Mouse (Mus musculus) kidney, embryonic 14.5 days (tissue): ENCODE measurements at regions not wholly inside any gene's neighbourhood (a gene's known extent, or its start where the extent isn't known, plus 50 kb on each side); places are given as distances from the start of the nearest gene placed in this dataset.

Experiments
- ATAC-seq: fragments of 200-750 bp; cut with Nextera tagmentation; 2 replicates; pipeline ENCODE4 v1.8.0; 2017; ENCODE audit warnings: moderate number of reproducible peaks, mild to moderate bottlenecking, moderate TSS enrichment, moderate library complexity; ENCODE audit not compliant: low FRiP score, low TSS enrichment
- H3K27ac ChIP-seq: fragments of 300-500 bp; sonication (generic); 2 replicates; pipeline ENCODE4 v1.5.1; 2014; ENCODE audit warnings: low read depth, mild to moderate bottlenecking, low read length, moderate library complexity, mixed read lengths
- H3K27me3 ChIP-seq: fragments of 300-500 bp; sonication (generic); 2 replicates; pipeline ENCODE4 v1.6.1; 2014; ENCODE audit warnings: mild to moderate bottlenecking, low read length; ENCODE audit not compliant: control insufficient read depth, insufficient read depth
- H3K36me3 ChIP-seq: fragments of 300-500 bp; sonication (generic); 2 replicates; pipeline ENCODE4 v1.6.1; 2014; ENCODE audit warnings: low read length, mixed read lengths; ENCODE audit not compliant: control insufficient read depth, insufficient read depth
- H3K4me1 ChIP-seq: fragments of 300-500 bp; sonication (generic); 2 replicates; pipeline ENCODE4 v1.6.1; 2014; ENCODE audit warnings: low read length, mixed read lengths; ENCODE audit not compliant: control insufficient read depth, insufficient read depth
- H3K4me2 ChIP-seq: fragments of 300-500 bp; sonication (generic); replicated peaks from 2 replicates; pipeline ENCODE4 v1.6.1; 2014; ENCODE audit warnings: low read depth, mild to moderate bottlenecking, low read length
- H3K4me3 ChIP-seq: fragments of 300-500 bp; sonication (generic); 2 replicates; pipeline ENCODE4 v1.5.1; 2014; ENCODE audit warnings: mild to moderate bottlenecking, low read length
- H3K9ac ChIP-seq: fragments of 300-500 bp; sonication (generic); 2 replicates; pipeline ENCODE4 v1.6.1; 2014; ENCODE audit warnings: low read depth, mild to moderate bottlenecking, low read length, moderate library complexity
- H3K9me3 ChIP-seq: fragments of 300-500 bp; sonication (generic); 2 replicates; pipeline ENCODE4 v1.6.1; 2016; ENCODE audit warnings: low read length; ENCODE audit not compliant: control insufficient read depth
- WGBS: fragments of 180-500 bp; shearing (Covaris S2); extraction: QIAGEN DNeasy Blood & Tissue Kit; methylation state at CpG from one replicate; pipeline ENCODE4 v1.1.7; 2014; 5-methylcytosine and 5-hydroxymethylcytosine counted together

DNA sequence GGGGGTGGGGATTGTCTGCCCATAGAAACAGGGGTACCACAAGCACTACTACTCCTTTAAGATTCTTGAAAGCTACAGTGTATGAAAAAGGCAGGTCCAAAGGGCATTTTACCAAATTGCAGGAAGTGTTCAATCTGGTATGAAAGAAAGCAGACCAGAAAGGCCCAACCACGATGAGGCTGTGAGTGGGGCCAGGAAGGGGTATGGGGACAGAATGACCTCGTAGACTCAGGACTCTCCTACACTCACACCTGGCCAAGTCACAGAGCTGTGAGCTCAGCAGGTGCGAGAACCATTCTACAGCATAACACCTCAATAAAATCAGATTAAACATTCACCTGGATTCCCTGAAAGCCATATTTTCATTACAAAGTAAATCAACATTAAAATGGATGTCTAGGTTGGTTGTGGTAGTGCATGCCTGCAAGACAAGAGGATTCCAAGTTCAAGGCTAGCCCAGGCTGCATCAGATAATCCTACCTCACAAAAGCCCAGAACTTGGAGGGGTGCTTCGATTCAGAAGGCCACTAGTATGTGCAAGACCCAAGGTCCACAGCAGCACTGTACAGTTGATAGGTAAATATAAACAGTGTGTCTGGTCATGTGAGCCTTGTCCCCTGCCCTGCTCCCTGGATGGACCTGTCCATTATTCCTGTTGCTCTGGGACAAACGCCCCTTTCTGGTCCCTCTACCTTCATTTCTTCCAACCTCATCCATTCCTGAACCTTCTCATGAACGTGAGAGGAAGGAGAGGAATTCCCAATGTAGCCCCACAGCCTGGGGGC is 115.3 kb downstream of the 1810010D01Rik start:
- ATAC-seq, result no peak
- no peak overlapping the region for H3K27ac ChIP-seq
- H3K9ac ChIP-seq, result no peak overlapping the region
- no peaks in the 10 kb centered on the region for H3K36me3 ChIP-seq
- no peaks in the 10 kb centered on the region for H3K9me3 ChIP-seq
- H3K27me3 ChIP-seq, result no peaks in the 10 kb centered on the region
- no peak overlapping the region for H3K4me2 ChIP-seq
- no peak overlapping the region for H3K4me3 ChIP-seq
- no peaks in the 10 kb centered on the region for H3K4me1 ChIP-seq
- 69% methylated on average over 6 of the region's 6 CpGs for WGBS

DNA sequence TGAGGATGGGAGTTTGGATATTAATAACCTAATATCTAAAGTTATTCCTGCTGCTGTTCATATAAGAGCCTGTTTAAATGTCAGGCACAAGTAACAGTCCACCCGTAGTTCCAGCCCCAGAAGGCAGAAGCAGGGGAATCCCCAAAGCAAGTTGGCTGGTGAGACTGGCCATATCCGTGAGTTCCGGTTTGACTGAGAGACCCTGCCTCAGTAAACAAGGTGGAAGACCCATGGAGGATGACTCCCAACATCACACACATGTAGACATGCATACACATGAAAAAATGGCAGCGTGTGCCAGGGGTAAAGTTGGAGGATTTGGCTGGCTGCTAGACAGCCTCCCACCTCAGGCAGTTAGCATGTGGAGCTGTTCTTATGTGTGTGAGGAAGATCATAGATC is 117.1 kb downstream of the 1810010D01Rik start:
- 88% methylated on average over 4 of the region's 4 CpGs for WGBS
- no peak overlapping the region for H3K27ac ChIP-seq
- no peak overlapping the region for H3K4me3 ChIP-seq
- no peak overlapping the region for H3K9ac ChIP-seq
- H3K27me3 ChIP-seq, result no peaks in the 10 kb centered on the region
- H3K36me3 ChIP-seq, result no peaks in the 10 kb centered on the region
- H3K4me1 ChIP-seq, result no peaks in the 10 kb centered on the region
- no peak for ATAC-seq
- no peaks in the 10 kb centered on the region for H3K9me3 ChIP-seq
- H3K4me2 ChIP-seq, result no peak overlapping the region

DNA sequence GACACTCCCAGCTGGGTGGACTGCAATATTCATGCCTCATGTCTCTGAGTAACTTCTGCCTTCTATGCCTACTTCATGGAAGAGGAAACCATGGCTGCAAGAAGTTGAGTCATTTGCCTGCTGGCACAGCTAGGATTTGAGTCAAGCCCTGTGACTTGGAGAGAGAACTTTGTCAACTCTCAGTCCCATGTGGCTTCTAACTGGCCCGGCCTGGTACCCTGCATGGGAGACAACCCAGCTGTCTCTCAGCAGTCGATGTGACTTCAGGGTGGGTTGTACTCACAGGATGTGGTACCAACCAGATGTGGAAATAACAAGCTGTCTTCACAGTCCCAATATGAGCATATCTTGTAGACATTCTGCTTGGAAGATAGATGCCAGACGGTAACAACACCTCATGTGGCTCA is 118.6 kb downstream of the 1810010D01Rik start:
- Histone ChIP-seq H3K4me1 (no peaks in the 10 kb centered on the region), H3K27me3 (no peaks in the 10 kb centered on the region), H3K36me3 (no peaks in the 10 kb centered on the region), H3K9ac (no peak overlapping the region), H3K9me3 (peaks cover 6% of the 10 kb centered on the region), H3K27ac (no peak overlapping the region), H3K4me2 (no peak overlapping the region), H3K4me3 (no peak overlapping the region)
- 88% methylated on average over 3 of the region's 3 CpGs for WGBS
- ATAC-seq, result no peak

DNA sequence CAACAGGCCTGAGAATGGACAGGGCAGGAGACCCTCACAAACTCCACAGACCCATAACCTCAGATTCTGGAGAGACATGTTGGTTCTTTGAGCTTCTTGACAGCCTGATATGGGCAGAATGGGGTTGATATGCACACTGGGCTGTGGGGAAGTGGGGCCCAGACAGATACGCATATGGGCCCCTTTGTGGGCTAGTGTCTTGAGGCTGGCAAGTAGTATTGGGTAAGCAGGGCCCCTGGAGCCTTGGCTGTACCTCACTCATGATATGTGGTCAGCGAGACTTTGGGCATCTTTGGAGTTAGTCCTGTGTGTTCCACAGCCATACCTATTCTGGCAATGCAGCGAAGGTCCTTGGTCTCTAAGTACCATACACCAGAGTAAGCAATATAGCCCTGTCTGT is 119.3 kb downstream of the 1810010D01Rik start:
- Histone ChIP-seq H3K9me3 (peaks cover 6% of the 10 kb centered on the region), H3K9ac (no peak overlapping the region), H3K36me3 (no peaks in the 10 kb centered on the region), H3K27ac (no peak overlapping the region), H3K27me3 (no peaks in the 10 kb centered on the region), H3K4me2 (no peak overlapping the region), H3K4me3 (no peak overlapping the region), H3K4me1 (no peaks in the 10 kb centered on the region)
- 100% methylated on average over 3 of the region's 3 CpGs for WGBS
- ATAC-seq, result no peak

DNA sequence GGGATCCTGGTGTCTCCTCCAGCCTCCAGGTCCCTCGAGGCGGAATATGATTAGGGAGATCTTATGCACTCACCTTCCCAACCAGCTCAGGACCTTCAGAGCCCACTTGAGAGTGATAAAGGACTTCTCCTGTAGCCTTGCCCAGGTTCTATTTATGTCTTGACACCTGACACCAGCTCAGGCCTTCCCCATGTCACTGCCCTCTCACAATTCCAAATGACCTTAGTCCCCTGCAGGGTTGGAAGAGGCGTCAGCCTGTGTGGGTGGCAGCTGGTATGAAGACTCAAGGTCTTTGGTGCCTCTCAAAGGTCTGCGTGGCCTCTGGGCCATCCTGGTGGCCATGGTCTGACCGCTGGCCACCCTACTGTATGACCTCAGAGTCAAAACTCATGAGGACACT is 120.1 kb downstream of the 1810010D01Rik start:
- Histone ChIP-seq H3K36me3 (no peaks in the 10 kb centered on the region), H3K4me1 (no peaks in the 10 kb centered on the region), H3K9me3 (peaks cover 6% of the 10 kb centered on the region), H3K4me2 (no peak overlapping the region), H3K4me3 (no peak overlapping the region), H3K9ac (no peak overlapping the region), H3K27me3 (no peaks in the 10 kb centered on the region), H3K27ac (no peak overlapping the region)
- ATAC-seq, result no peak
- 59% methylated on average over 5 of the region's 5 CpGs for WGBS

DNA sequence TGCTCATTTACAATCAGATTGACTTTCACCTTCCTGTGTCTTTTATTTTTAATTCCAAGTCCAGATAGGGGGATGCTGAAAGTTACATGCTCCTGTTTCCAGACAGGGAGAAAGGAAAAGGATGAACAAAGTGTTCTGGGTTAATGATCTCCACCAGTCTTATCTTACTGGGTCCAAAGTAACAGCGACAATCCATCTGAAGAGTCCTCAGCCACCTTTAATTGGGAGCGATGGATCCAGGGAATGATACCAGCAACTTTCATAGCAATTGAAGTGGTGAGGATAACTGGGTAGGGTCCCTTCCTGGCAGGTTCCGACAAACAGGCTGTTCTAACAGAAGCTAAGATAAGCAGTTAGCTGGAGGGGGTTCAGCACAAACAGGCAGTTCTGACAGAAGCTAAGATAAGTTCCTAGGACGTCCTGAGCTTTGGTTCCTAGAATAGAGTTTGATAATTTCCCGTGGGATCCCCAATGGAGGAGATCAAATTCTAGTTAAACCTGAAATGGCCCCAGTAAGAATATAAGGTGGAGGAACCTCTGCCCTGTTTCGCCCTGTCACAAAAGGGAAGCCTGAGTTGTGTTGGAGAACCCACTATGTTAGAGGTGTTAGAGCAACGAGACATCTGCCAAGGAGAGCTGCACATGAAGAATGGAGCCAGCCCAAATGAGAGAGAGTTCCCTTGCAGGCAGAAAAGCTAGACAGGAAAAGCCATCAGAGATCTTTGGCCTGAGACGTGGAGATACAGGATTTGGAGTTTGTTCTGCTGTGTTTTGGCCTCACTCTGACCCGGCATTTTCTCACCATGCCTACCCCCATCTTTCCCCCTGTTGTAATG is 124.8 kb downstream of the 1810010D01Rik start:
- no peak for ATAC-seq
- Histone ChIP-seq H3K9me3 (peaks cover 11% of the 10 kb centered on the region), H3K36me3 (no peaks in the 10 kb centered on the region), H3K4me2 (no peak overlapping the region), H3K9ac (no peak overlapping the region), H3K27ac (no peak overlapping the region), H3K4me1 (no peaks in the 10 kb centered on the region), H3K27me3 (no peaks in the 10 kb centered on the region), H3K4me3 (no peak overlapping the region)
- WGBS, result 75% methylated on average over 9 of the region's 9 CpGs

DNA sequence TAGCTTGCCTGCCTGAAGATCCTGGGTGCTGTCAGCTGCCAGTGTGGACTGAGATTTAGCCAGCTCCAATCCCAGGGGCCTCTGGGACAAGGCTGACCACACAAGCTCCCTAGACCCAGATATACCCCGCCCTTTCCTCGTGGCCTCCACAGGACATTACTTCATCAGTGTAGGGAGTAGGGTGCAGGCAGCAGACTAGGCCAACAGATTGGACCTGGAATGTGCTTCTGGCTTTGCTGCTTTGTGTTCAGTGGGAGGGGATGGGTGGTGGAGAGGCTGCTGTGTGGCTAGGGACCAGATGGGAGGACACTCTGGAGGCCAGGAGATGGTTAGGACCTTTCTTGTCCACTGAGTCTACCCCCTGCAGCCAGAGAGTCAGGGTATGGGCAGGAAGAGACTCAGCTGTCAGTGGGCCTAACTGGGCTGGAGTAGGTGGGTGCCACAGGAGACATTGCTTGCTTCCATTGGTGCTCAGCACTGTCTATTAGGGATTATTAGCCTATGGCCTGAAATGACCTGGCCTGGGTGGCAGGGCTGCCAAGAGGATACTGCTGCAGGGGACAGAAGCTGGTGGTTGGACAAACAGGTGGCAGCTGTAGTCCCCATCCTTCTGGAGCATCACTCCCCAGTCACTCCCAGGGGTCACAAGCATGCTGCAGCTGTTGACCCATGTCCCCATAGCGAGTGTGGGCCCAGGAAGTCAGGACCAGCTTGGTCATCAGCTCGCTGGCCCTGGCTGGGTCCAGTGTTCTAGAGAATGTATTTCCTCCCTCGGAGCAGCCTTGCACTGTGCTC is 132.5 kb upstream of the Ccnd1 start:
- Histone ChIP-seq H3K4me1 (no peaks in the 10 kb centered on the region), H3K27me3 (no peaks in the 10 kb centered on the region), H3K9me3 (no peaks in the 10 kb centered on the region), H3K4me3 (no peak overlapping the region), H3K9ac (no peak overlapping the region), H3K27ac (no peak overlapping the region), H3K4me2 (no peak overlapping the region), H3K36me3 (no peaks in the 10 kb centered on the region)
- ATAC-seq, result no peak
- WGBS, result 78% methylated on average over 5 of the region's 5 CpGs

DNA sequence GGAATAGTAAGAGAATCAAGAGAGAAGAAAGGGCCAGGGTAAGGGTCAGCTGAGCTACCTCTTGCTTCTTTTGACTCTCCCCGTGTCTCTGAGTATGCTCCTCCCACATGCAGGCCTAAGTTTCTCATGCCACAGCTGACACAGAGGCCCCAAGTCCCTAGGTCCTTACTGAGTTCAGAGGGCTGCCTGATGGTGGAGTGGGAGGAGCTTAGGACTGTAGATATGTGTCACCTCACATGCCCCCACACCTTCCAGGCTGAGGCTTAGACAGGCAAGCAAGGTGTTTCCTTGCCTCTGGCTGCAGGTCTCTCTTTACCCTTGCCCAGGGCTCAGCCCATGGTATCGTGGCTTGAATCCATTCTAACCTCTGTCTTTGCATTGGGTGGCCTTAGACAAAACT is 131.8 kb upstream of the Ccnd1 start:
- Histone ChIP-seq H3K27ac (no peak overlapping the region), H3K36me3 (no peaks in the 10 kb centered on the region), H3K4me2 (no peak overlapping the region), H3K27me3 (no peaks in the 10 kb centered on the region), H3K9me3 (no peaks in the 10 kb centered on the region), H3K4me1 (no peaks in the 10 kb centered on the region), H3K9ac (no peak overlapping the region), H3K4me3 (no peak overlapping the region)
- no peak for ATAC-seq
- 71% methylated on average over 2 of the region's 2 CpGs for WGBS
